Mouse (Mus musculus) adrenal gland, postnatal 36 days (tissue): ENCODE measurements around the gene Stx2. TPM values are rescaled to one million over a fixed set of nuclear protein-coding genes. Genes with fewer than 3 reads are reported as not detected.

ENCODE experiments used
- DNase-seq, 2 experiments: peaks; one replicate each; pipeline ENCODE4 v3.0.0; 2021; ENCODE audit warnings: mixed read lengths in 1 of 2
- total RNA-seq, 2 experiments: library from RNA; stranded (reverse); gene quantifications; 2 replicates each; pipeline ENCODE4 v1.2.3; 2021

Stx2 gene
- total RNA-seq, 2 experiments from 2014 or later = 22.9 to 26.9 TPM

DNA sequence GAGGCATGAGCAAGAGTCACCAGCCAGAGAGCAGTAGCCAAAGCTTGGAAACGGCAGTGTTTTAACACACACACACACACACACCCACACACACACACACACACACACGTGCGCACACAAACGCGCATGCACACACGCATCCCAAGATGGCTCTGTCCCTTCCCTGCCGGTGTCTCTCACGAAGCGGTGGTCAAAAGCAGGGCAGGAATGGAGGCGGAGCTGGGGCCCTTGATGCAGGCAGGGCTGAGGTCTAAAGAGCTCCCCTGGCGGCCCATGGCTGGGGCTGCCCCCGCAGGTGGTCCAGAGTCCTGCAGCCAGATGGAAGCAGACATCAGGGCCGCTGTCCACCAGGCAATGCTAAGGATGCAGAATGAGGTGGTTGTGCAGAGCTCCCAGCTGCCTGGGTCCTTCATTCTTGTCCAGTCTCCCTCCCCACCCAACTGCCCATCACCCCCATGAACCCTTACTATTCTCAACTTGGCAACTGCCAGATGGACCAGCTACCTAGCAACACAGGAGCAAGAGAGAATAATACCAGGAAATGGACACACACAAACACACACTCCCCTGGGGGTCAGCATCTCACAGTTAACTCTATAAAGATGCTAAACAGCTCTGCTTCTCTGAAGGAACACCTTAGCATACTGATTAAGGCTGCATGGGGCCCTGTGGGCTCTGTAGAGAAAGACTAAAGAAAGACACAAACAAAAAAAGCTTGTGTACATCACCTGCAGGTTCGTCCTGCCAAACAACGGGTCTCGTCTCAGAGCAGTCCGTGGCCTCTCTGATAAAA, 54.9 kb downstream of the Stx2 start, which contains the start of gene Rimbp2:
TSS of gene Rimbp2 (minus strand) at position 209 of the 793 bp plus-strand sequence.
- no peak for DNase-seq

DNA sequence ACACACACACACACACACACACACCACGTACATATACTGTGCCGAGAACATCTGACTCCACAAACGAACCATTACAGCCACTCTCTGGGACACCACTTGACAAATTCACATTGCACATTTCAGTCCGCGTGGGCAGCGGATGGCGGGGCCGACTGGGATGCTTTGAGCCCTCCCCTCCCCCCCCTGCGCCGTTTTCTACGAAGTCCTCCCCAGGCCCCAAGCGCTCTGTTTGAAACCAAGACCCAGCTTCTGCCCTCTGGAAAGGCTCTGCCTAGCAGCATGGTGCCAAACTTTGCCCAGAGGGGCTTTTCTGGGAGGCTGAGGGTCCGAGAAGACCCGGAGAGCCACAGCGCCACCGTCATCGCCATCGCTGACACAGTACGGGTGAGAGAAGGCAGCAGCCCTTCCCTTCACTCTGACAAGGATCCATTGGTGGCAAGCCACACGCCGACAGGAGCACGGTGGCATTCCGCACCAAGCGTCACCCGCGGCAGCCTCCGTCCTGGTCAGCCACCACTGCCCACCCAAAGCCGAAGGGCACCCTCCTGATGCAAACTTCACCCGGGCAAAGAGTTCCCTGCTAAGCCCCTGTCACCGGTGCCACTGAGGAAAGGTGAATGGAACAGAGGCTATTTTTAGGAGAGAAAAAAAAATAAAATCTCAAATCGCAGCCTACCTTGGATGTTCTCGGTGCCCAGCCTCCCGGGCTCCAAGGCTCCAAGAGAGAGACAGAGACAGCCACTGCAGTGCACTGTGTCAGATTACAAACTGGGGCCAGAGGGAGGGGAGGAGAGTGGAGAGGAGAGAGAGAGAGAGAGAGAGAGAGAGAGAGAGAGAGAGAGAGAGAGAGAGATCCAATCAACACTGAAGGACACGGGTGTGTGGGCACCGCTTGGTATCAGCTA, 55.8 kb downstream of the Stx2 start:
- no peak for DNase-seq

DNA sequence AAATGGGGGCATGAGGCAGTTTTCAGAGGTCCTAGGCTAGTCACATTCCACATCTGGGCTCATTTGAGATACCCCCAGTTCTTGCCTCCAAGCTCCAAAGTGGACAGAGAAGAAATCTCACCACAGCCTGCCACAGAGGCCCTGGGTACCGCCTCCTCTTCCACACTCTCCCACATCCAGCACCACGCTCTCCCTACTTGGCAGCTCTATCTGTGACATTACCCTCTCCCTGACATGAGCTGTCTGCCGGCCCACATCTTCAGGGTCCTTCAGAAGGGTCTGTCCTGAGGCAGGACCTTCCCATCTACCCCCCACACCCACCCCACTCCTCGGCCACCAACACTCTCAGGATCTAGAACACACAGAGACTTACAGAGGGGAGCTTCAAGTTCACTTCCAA, 56.9 kb downstream of the Stx2 start:
- DNase-seq = no peak

DNA sequence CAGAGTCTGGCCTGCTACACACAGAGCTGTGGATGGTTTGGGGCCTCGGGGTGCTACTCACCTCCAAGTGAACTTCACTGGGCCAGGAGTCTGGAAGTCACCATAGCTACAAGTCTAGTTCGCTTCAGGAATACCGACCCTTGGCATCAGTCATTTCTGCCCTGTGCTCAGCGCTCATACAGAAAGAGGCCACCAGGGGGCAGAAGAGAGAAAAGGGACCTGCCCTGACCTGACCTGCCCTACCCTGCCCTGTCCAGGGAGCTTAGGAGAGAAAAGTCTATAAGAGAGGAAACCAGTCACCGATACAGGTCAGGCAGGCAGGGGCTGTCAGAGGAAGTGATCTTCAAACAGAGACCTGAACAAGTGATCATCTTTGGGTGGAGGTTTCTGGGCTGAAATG, 61.3 kb downstream of the Stx2 start:
- peak; percentile 33 to 63 for DNase-seq

DNA sequence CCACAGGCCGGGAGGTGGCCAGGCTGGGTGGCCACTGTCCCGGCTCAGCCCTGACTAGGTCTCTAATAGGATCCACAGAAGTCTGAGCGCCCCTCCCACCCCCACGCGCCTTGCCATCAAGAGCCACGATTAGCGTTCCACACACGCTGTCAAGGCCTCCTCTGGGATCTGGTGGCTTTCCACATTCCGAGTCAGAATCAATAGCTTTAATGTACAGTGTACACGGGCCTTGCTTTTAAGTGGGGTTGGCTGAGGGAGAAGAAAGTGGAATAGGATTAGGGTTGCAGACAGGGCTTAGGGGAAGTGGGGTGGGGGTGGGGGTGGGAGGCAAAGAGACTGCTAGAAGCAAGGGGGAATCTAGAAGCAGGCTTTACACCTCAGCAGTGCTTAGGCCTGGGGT, 67.9 kb downstream of the Stx2 start:
- DNase-seq = no peak

DNA sequence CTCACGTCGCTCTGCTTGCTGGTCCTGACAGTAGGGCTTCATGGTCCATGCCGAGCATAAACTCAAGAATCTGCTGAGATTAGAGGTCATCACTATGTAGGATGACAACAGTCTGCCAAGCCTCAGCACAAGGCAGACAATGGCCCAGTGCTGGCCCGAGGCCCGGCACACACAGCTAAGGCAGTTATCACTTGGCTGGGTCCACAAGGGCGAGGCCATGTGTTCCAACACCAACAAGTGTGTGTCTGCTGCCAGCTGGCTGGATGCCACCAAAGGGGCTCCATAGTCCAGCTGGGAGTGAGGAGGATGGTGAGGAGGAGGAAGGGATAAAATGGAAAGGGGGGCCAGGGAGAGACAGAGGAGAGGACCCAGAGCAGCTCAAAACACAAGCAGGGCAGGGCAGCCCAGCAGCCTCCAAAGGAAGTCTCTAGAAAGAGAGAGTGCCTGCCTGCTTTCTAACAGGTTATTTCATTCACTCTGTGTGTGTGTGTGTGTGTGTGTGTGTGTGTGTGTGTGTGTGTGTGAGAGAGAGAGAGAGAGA, 72.9 kb downstream of the Stx2 start:
- DNase-seq = peak in 1 of 2 experiments; percentile 4

Other genes with a start within 250 kb of the Stx2 start
- 1 to 10 TPM; 3.9 to 5.4 TPM for gene Rimbp2, start 55.1 kb downstream of the Stx2 start, total RNA-seq
- 100 to 1,000 TPM; 222 to 226 TPM for gene Ran, start 11.5 kb upstream of the Stx2 start, total RNA-seq
- gene Adgrd1, start 88.2 kb upstream of the Stx2 start, total RNA-seq = 1 to 10 TPM; 5.1 to 7.2 TPM